In the genomic region with DNA sequence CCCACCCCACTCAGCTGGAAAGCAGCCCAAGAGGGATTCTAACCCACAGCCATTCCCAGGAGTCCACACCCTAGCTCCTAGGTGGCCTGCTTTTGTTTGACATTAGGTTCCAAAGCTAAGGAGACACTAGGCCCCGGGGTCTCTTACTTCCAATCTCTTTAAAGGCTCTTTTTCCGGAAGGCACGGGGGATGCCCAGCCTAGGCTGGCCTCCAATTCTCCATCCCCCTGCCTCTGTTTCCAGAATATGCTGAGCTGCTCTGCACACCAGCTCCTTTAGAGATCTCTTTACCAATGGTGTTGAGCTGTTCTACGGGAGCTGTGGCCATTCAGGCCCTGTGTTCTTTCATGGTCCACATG, we compare ENCODE assay signal across 7 mouse cellular contexts. TPM values are rescaled to one million over a fixed set of nuclear protein-coding genes. Genes with fewer than 3 reads are reported as not detected.
DNase-seq lines count a peak whose midpoint lies in the region; ATAC-seq and TF ChIP-seq lines count a peak whose summit lies in the region.

No protein-coding gene starts in this region.

- TF ChIP-seq EP300 in lung, postnatal 0 days (IDR thresholded peaks at IDR 0.05) = no peak

- no peak overlapping the region for H3K9ac ChIP-seq in lung, postnatal 0 days (replicated peaks; ENCODE audit: low read depth)
- peak overlapping the region; percentile 79 for H3K9ac ChIP-seq in forebrain, embryonic 14.5 days (ENCODE audit: low read length)
- peak overlapping the region; percentile 76; the same call in 1 of the 2 replicates for H3K9ac ChIP-seq in liver, embryonic 11.5 days (ENCODE audit: low read depth, low read length)
- H3K9ac ChIP-seq in stomach, embryonic 16.5 days (ENCODE audit: low read length) = peak overlapping the region; percentile 82

- peak overlapping the region; percentile 91 for H3K4me2 ChIP-seq in lung, postnatal 0 days (replicated peaks; ENCODE audit: low read depth, low read length)
- peak overlapping the region; percentile 75 for H3K4me2 ChIP-seq in forebrain, embryonic 14.5 days (ENCODE audit: low read length)
- H3K4me2 ChIP-seq in liver, embryonic 11.5 days = peak overlapping the region; percentile 81
- H3K4me2 ChIP-seq in stomach, embryonic 16.5 days (ENCODE audit: low read depth, low read length) = peak overlapping the region; percentile 82

- no peaks in the 10 kb centered on the region for H3K27me3 ChIP-seq in lung, postnatal 0 days (replicated peaks; ENCODE audit: insufficient read depth, low read length)
- H3K27me3 ChIP-seq in forebrain, embryonic 14.5 days (replicated peaks; ENCODE audit: control insufficient read depth, insufficient read depth, low read length) = no peaks in the 10 kb centered on the region
- no peaks in the 10 kb centered on the region; the same call in 1 of the 2 replicates for H3K27me3 ChIP-seq in liver, embryonic 11.5 days (replicated peaks; ENCODE audit: control insufficient read depth, insufficient read depth, low read length)
- H3K27me3 ChIP-seq in stomach, embryonic 16.5 days (ENCODE audit: control insufficient read depth, insufficient read depth, low read length) = no peaks in the 10 kb centered on the region

- no peak for ATAC-seq in lung, postnatal 0 days
- ATAC-seq in forebrain, embryonic 14.5 days = no peak
- ATAC-seq in liver, embryonic 11.5 days (replicated peaks; ENCODE audit: low FRiP score) = no peak
- ATAC-seq in stomach, embryonic 16.5 days (ENCODE audit: insufficient read depth, low FRiP score) = no peak

- no peaks in the 10 kb centered on the region for H3K36me3 ChIP-seq in lung, postnatal 0 days (ENCODE audit: insufficient read depth, low read length)
- H3K36me3 ChIP-seq in forebrain, embryonic 14.5 days (ENCODE audit: control insufficient read depth, insufficient read depth, low read length) = no peaks in the 10 kb centered on the region
- H3K36me3 ChIP-seq in liver, embryonic 11.5 days (ENCODE audit: control insufficient read depth, insufficient read depth, low read length) = peaks cover 3% of the 10 kb centered on the region
- no peaks in the 10 kb centered on the region for H3K36me3 ChIP-seq in stomach, embryonic 16.5 days (ENCODE audit: control insufficient read depth, insufficient read depth, low read length)

- no peak for TF ChIP-seq CTCF in lung, postnatal 0 days (IDR thresholded peaks at IDR 0.05)

- peak overlapping the region; percentile 59; the same call in 1 of the 2 replicates for H3K4me3 ChIP-seq in lung, postnatal 0 days (ENCODE audit: low read depth, low read length)
- peak overlapping the region; percentile 75 for H3K4me3 ChIP-seq in forebrain, embryonic 14.5 days (ENCODE audit: low read depth, low read length)
- peak overlapping the region; percentile 69 for H3K4me3 ChIP-seq in liver, embryonic 11.5 days (ENCODE audit: low read depth, low read length)
- H3K4me3 ChIP-seq in stomach, embryonic 16.5 days (replicated peaks; ENCODE audit: low read length) = peak overlapping the region; percentile 68

- H3K27ac ChIP-seq in lung, postnatal 0 days (ENCODE audit: low read length) = no peak overlapping the region
- H3K27ac ChIP-seq in forebrain, embryonic 14.5 days (ENCODE audit: low read depth, low read length) = peak overlapping the region; percentile 45
- H3K27ac ChIP-seq in liver, embryonic 11.5 days (ENCODE audit: low read depth, low read length) = no peak overlapping the region
- peak overlapping the region; percentile 78 for H3K27ac ChIP-seq in stomach, embryonic 16.5 days (ENCODE audit: low read length)

- WGBS in lung, postnatal 0 days = 65% methylated on average over 4 of the region's 4 CpGs
- 54% methylated on average over 4 of the region's 4 CpGs for WGBS in forebrain, embryonic 14.5 days
- WGBS in liver, embryonic 11.5 days = 69% methylated on average over 4 of the region's 4 CpGs
- 48% methylated on average over 4 of the region's 4 CpGs for WGBS in stomach, embryonic 16.5 days

- DNase-seq in lung, postnatal 0 days (ENCODE audit: low spot score) = no peak
- no peak for DNase-seq in lung, adult 18-20 months
- DNase-seq in forebrain, embryonic 14.5 days (ENCODE audit: low spot score) = no peak
- no peak for DNase-seq in liver, embryonic 11.5 days (ENCODE audit: low spot score)
- no peak for DNase-seq in embryo, embryonic 10.5 days (ENCODE audit: low spot score)
- DNase-seq in frontal cortex, postnatal 10 days (ENCODE audit: low spot score in 2 of 2) = no peak

- peaks cover 14% of the 10 kb centered on the region; the same call in 1 of the 2 replicates for H3K4me1 ChIP-seq in lung, postnatal 0 days (ENCODE audit: insufficient read depth, low read depth, low read length)
- peaks cover 20% of the 10 kb centered on the region for H3K4me1 ChIP-seq in forebrain, embryonic 14.5 days (ENCODE audit: control insufficient read depth, insufficient read depth, low read length)
- peaks cover 50% of the 10 kb centered on the region for H3K4me1 ChIP-seq in liver, embryonic 11.5 days (replicated peaks; ENCODE audit: control insufficient read depth, insufficient read depth, low read length)
- H3K4me1 ChIP-seq in stomach, embryonic 16.5 days (ENCODE audit: control insufficient read depth, insufficient read depth, low read length) = peaks cover 36% of the 10 kb centered on the region

- no peaks in the 10 kb centered on the region for H3K9me3 ChIP-seq in lung, postnatal 0 days (ENCODE audit: low read length)
- no peaks in the 10 kb centered on the region for H3K9me3 ChIP-seq in forebrain, embryonic 14.5 days (replicated peaks; ENCODE audit: control insufficient read depth, low read length)
- H3K9me3 ChIP-seq in liver, embryonic 11.5 days (ENCODE audit: control insufficient read depth, low read length) = no peaks in the 10 kb centered on the region
- H3K9me3 ChIP-seq in stomach, embryonic 16.5 days (replicated peaks; ENCODE audit: control insufficient read depth, low read length) = 0 out of 2 replicates have a peak, but pooled peaks cover 3% of the 10 kb centered on the region

RNA-seq across cellular contexts. Expression of gene Cotl1, which starts 1.4 kb away (rescaled TPM):
- 54.3 and 54.6 TPM in 2 replicates for polyA plus RNA-seq in lung, postnatal 0 days (2015; fragmentation: Nextera tagmentation; extraction: Ambion mirVana)
- 403 and 455 TPM in 2 replicates for polyA plus RNA-seq in forebrain, embryonic 14.5 days (2014; fragmentation: Nextera tagmentation; extraction: Ambion mirVana)
- 132 and 155 TPM in 2 replicates for polyA plus RNA-seq in liver, embryonic 11.5 days (2014; fragmentation: Nextera tagmentation; extraction: Ambion mirVana)
- 144 and 177 TPM in 2 replicates for polyA plus RNA-seq in stomach, embryonic 16.5 days (2015; fragmentation: Nextera tagmentation; extraction: Ambion mirVana)

RNA-seq across cellular contexts. Expression of gene Klhl36, which starts 23.1 kb away (rescaled TPM):
- 11.4 and 11.6 TPM in 2 replicates for polyA plus RNA-seq in lung, postnatal 0 days (2015; fragmentation: Nextera tagmentation; extraction: Ambion mirVana)
- 11.9 and 12.5 TPM in 2 replicates for polyA plus RNA-seq in forebrain, embryonic 14.5 days (2014; fragmentation: Nextera tagmentation; extraction: Ambion mirVana)
- polyA plus RNA-seq in liver, embryonic 11.5 days (2014; fragmentation: Nextera tagmentation; extraction: Ambion mirVana) = 9.1 TPM in 2 replicates
- 10.7 and 12.7 TPM in 2 replicates for polyA plus RNA-seq in stomach, embryonic 16.5 days (2015; fragmentation: Nextera tagmentation; extraction: Ambion mirVana)

Comparison
In these comparisons a context has a peak if more than half of its experiments do, and no peak if none do; other contexts are left out.
1. H3K27ac ChIP-seq: peak in forebrain, embryonic 14.5 days (single experiment) and stomach, embryonic 16.5 days (single experiment); none in lung, postnatal 0 days (single experiment) and liver, embryonic 11.5 days (single experiment).
2. Peak in every context shown above with its lines, with median percentiles within 50 percentile points of each other: H3K4me2 ChIP-seq and H3K4me3 ChIP-seq.